Mouse (Mus musculus): ENCODE measurements around the gene Anxa1.

DNA sequence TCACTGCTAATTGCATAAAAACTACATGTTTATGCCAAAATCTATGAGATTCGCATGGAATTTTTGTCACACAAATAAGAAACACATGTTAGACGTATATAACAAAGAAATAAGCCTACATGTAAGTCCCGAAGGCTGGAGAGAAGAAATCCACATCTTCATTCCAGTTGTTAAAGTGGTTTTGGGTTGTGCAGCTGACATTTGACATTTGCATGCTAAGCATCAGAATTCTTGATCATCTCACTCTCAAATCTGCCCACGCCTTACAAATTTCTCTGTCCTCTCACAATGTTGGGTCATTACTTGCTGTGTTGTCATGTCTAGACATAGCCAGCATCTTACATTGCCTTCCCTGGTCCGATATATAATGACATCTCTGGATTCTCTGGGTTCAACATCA, 24.2 kb downstream of the Anxa1 start:
- no peak for TF ChIP-seq CTCF (IDR thresholded peaks at IDR 0.05; ENCODE audit: extremely low read depth, insufficient read depth, low read length)
- no peak for TF ChIP-seq POLR2A (IDR thresholded peaks at IDR 0.05; ENCODE audit: extremely low read depth, insufficient read depth, low read length)
